Mouse (Mus musculus) heart, postnatal 25 days (tissue): ENCODE measurements around the gene Nostrin. TPM values are rescaled to one million over a fixed set of nuclear protein-coding genes. Genes with fewer than 3 reads are reported as not detected.

Experiments
- total RNA-seq, 2 experiments: library from RNA; stranded (reverse); gene quantifications; 2 replicates each; pipeline ENCODE4 v1.2.3; 2021

Gene Nostrin
- total RNA-seq, 2 experiments from 2014 or later = 4.9 to 5.7 TPM

Other genes with a start within 250 kb of the Nostrin start
- gene Spc25, start 70.4 kb downstream of the Nostrin start, total RNA-seq = 1 to 10 TPM in 1 of 2 experiments, under 1 TPM in 1; 0.96 to 1.1 TPM
- gene G6pc2, start 75.3 kb downstream of the Nostrin start, total RNA-seq = not detected
- gene Abcb11, start 206.8 kb downstream of the Nostrin start, total RNA-seq = not detected
- under 1 TPM; 0.10 to 0.34 TPM for gene Dhrs9, start 244.6 kb downstream of the Nostrin start, total RNA-seq